Comparison of ENCODE assay signal across 9 mouse cellular contexts in genomic region chr3:68064731-68065130, GRCm38 (mm10). TPM values are rescaled to one million over a fixed set of nuclear protein-coding genes. Genes with fewer than 3 reads are reported as not detected.
A peak's percentile ranks its signal among the peaks of the same experiment; 100 is the strongest.
DNase-seq lines count a peak whose midpoint lies in the region; ATAC-seq and TF ChIP-seq lines count a peak whose summit lies in the region.
"Had no signal": no experiment of that assay in that cellular context is flagged by ENCODE, and none has a peak within 500 bp of the region (broad histone marks: within the 10 kb centered on the region; RNA-seq: fewer than 3 reads in every experiment).

Gene Schip1, plus strand, starts transcription at chr3:68064802.

- no peak for ATAC-seq in heart, embryonic 11.5 days (replicated peaks; ENCODE audit: insufficient number of reproducible peaks, low FRiP score, low TSS enrichment)
- no peak for ATAC-seq in kidney, embryonic 14.5 days (ENCODE audit: low FRiP score, low TSS enrichment)
- no peak for ATAC-seq in lung, embryonic 14.5 days (ENCODE audit: insufficient read depth)

- H3K27me3 ChIP-seq in heart, adult 2 months (ENCODE audit: control insufficient read depth, insufficient read depth, low read length): no peaks in the 10 kb centered on the region
- H3K27me3 ChIP-seq in heart, embryonic 11.5 days (ENCODE audit: control insufficient read depth, insufficient read depth, low read length): no peaks in the 10 kb centered on the region
- H3K27me3 ChIP-seq in kidney, embryonic 14.5 days (ENCODE audit: control insufficient read depth, insufficient read depth, low read length): no peaks in the 10 kb centered on the region
- H3K27me3 ChIP-seq in lung, embryonic 14.5 days (ENCODE audit: insufficient read depth, low read length): no peaks in the 10 kb centered on the region
- H3K27me3 ChIP-seq: liver, embryonic 13.5 days had no signal

- H3K4me1 ChIP-seq in heart, adult 2 months (ENCODE audit: control insufficient read depth, insufficient read depth, low read length): no peaks in the 10 kb centered on the region
- H3K4me1 ChIP-seq in heart, embryonic 11.5 days (ENCODE audit: control insufficient read depth, insufficient read depth, low read length): no peaks in the 10 kb centered on the region
- H3K4me1 ChIP-seq in kidney, embryonic 14.5 days (ENCODE audit: control insufficient read depth, insufficient read depth, low read length): no peaks in the 10 kb centered on the region
- no peaks in the 10 kb centered on the region for H3K4me1 ChIP-seq in lung, embryonic 14.5 days (ENCODE audit: insufficient read depth)
- H3K4me1 ChIP-seq: liver, embryonic 13.5 days had no signal

- intact Hi-C loops in heart, adult 2 months (cut with DNase I): no loop called here

- no peaks in the 10 kb centered on the region for H3K9me3 ChIP-seq in heart, embryonic 11.5 days (replicated peaks; ENCODE audit: control insufficient read depth, low read length)
- no peaks in the 10 kb centered on the region for H3K9me3 ChIP-seq in kidney, embryonic 14.5 days (ENCODE audit: control insufficient read depth, low read length)
- H3K9me3 ChIP-seq in lung, embryonic 14.5 days (ENCODE audit: low read depth, low read length): no peaks in the 10 kb centered on the region
- H3K9me3 ChIP-seq: liver, embryonic 13.5 days had no signal

- no peak within 1 kb of the TSS for H3K4me2 ChIP-seq in heart, embryonic 11.5 days
- no peak within 1 kb of the TSS for H3K4me2 ChIP-seq in kidney, embryonic 14.5 days (replicated peaks; ENCODE audit: low read depth, low read length)
- no peak within 1 kb of the TSS for H3K4me2 ChIP-seq in lung, embryonic 14.5 days
- H3K4me2 ChIP-seq: liver, embryonic 13.5 days had no signal

- H3K79me2 ChIP-seq in heart, adult 2 months (replicated peaks; ENCODE audit: control insufficient read depth, insufficient read depth, low read length): no peaks in the 10 kb centered on the region

- WGBS in heart, adult 2 months: 26% methylated on average over 12 of the region's 12 CpGs
- 30% methylated on average over 12 of the region's 12 CpGs for WGBS in heart, embryonic 11.5 days (ENCODE audit: insufficient replicate concordance)
- WGBS in kidney, embryonic 14.5 days: 30% methylated on average over 12 of the region's 12 CpGs
- 26% methylated on average over 12 of the region's 12 CpGs for WGBS in lung, embryonic 14.5 days

- no peaks in the 10 kb centered on the region for H3K36me3 ChIP-seq in heart, adult 2 months (ENCODE audit: control insufficient read depth, insufficient read depth, low read length)
- H3K36me3 ChIP-seq in heart, embryonic 11.5 days (ENCODE audit: control insufficient read depth, insufficient read depth, low read length): no peaks in the 10 kb centered on the region
- no peaks in the 10 kb centered on the region for H3K36me3 ChIP-seq in kidney, embryonic 14.5 days (ENCODE audit: control insufficient read depth, insufficient read depth, low read length)
- no peaks in the 10 kb centered on the region for H3K36me3 ChIP-seq in lung, embryonic 14.5 days (ENCODE audit: insufficient read depth)
- H3K36me3 ChIP-seq: liver, embryonic 13.5 days had no signal

- DNase-seq in heart, adult 2 months: peak in 1 of 2 experiments; percentile 33
- no peak for DNase-seq in heart, adult 9 months (ENCODE audit: low spot score in 2 of 2)
- peak; percentile 83 for DNase-seq in embryo, embryonic 11 days
- peak; percentile 92 for DNase-seq in lung, embryonic 14.5 days
- DNase-seq in retina, embryonic 14.5 days (ENCODE audit: low spot score): peak; percentile 73
- DNase-seq in cerebellum, postnatal 36 days: no peak
- DNase-seq: liver, embryonic 13.5 days had no signal

- TF ChIP-seq CTCF in heart, adult 2 months (IDR thresholded peaks at IDR 0.05): no peak
- no peak for TF ChIP-seq CTCF in lung, embryonic 14.5 days (IDR thresholded peaks at IDR 0.05; ENCODE audit: low read depth)

- no peak for TF ChIP-seq POLR2A in heart, adult 2 months (IDR thresholded peaks at IDR 0.05; ENCODE audit: insufficient read depth, low read depth, low read length)

- no peak within 1 kb of the TSS for H3K9ac ChIP-seq in heart, adult 2 months (ENCODE audit: low read depth, low read length)
- H3K9ac ChIP-seq in heart, embryonic 11.5 days (ENCODE audit: low read depth, low read length): no peak within 1 kb of the TSS
- H3K9ac ChIP-seq in kidney, embryonic 14.5 days (ENCODE audit: low read depth, low read length): no peak within 1 kb of the TSS
- H3K9ac ChIP-seq in lung, embryonic 14.5 days: no peak within 1 kb of the TSS
- H3K9ac ChIP-seq: liver, embryonic 13.5 days had no signal

- H3K27ac ChIP-seq in heart, adult 2 months: no peak within 1 kb of the TSS
- no peak within 1 kb of the TSS for H3K27ac ChIP-seq in heart, embryonic 11.5 days (ENCODE audit: low read depth, low read length)
- no peak within 1 kb of the TSS for H3K27ac ChIP-seq in kidney, embryonic 14.5 days (ENCODE audit: low read depth, low read length)
- H3K27ac ChIP-seq in lung, embryonic 14.5 days (ENCODE audit: low read depth): no peak within 1 kb of the TSS
- H3K27ac ChIP-seq: liver, embryonic 13.5 days had no signal

- no peak within 1 kb of the TSS for H3K4me3 ChIP-seq in heart, adult 2 months
- no peak within 1 kb of the TSS for H3K4me3 ChIP-seq in heart, embryonic 11.5 days (ENCODE audit: low read depth, low read length)
- no peak within 1 kb of the TSS for H3K4me3 ChIP-seq in kidney, embryonic 14.5 days (ENCODE audit: low read length)
- no peak within 1 kb of the TSS for H3K4me3 ChIP-seq in lung, embryonic 14.5 days (ENCODE audit: low read depth, low read length)
- H3K4me3 ChIP-seq: liver, embryonic 13.5 days had no signal

- no peak for TF ChIP-seq EP300 in heart, adult 2 months (IDR thresholded peaks at IDR 0.05; ENCODE audit: insufficient read depth, low read depth, low read length)

RNA-seq across cellular contexts. Expression of gene Schip1, which starts in this region (rescaled TPM):
- total RNA-seq in heart, adult 2 months (2021): 100 to 1,000 TPM; 163 to 181 TPM
- polyA plus RNA-seq in heart, adult 2 months (2012; rRNA removed): 44.3 and 100 TPM in 2 replicates
- polyA plus RNA-seq in heart, embryonic 11.5 days (2014; fragmentation: Nextera tagmentation; extraction: Ambion mirVana): 68.8 and 73.5 TPM in 2 replicates
- 50.1 and 52.2 TPM in 2 replicates for polyA plus RNA-seq in kidney, embryonic 14.5 days (2014; fragmentation: Nextera tagmentation; extraction: Ambion mirVana)
- 43.8 and 46.2 TPM in 2 replicates for polyA plus RNA-seq in lung, embryonic 14.5 days (2014; fragmentation: Nextera tagmentation; extraction: Ambion mirVana)

Comparison
In these comparisons a context has a peak if more than half of its experiments do, and no peak if none do; other contexts are left out.
1. DNase-seq: peak in embryo, embryonic 11 days (single experiment), lung, embryonic 14.5 days (single experiment) and retina, embryonic 14.5 days (single experiment); none in heart, adult 9 months (0 of 2) and cerebellum, postnatal 36 days (0 of 2).